Mouse (Mus musculus): ENCODE measurements at regions not wholly inside any gene's neighbourhood (a gene's known extent, or its start where the extent isn't known, plus 50 kb on each side); places are given as distances from the start of the nearest gene placed in this dataset.
A peak's percentile ranks its signal among the peaks of the same experiment; 100 is the strongest.

DNA sequence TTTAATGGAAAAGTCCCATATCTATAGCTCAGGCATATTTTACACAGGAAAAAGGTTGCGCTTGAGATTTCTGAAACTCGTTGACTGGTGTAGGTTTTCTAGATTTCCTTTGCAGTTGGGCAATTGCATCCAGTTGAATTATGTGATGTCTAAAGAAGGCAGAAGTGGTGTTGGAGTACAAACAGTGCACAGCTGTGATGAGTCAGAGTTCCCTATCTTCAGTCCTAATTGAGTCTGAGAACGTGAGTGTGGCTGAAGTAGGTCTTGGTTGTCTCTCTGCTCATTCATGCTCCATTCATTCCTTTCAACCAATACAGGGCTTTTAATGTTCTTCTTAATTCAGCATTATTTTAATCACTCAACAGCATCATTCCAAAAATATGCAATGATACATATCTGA, 142.9 kb upstream of the Dpyd start:
- no peak for DNase-seq (ENCODE audit: low spot score in 2 of 2)

DNA sequence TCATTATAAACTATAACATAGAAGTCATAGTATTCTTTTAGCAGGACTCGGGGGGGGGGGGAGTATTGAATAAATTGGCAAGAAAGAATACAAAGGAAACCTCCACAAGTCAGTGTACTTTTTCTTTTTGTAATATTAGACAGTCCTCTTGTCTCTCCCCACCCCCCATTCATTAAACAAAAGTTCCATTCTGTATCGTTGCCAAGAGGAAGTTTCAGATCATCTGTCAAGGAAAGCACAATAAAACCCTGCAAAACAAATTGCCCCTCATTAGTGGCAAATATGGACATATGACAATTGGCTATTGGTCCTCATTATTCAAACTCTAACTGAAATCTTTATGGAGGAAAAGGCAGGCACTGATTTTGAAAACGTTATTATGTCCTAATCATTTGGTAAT, 140.2 kb upstream of the Dpyd start:
- no peak for DNase-seq (ENCODE audit: low spot score in 2 of 2)

DNA sequence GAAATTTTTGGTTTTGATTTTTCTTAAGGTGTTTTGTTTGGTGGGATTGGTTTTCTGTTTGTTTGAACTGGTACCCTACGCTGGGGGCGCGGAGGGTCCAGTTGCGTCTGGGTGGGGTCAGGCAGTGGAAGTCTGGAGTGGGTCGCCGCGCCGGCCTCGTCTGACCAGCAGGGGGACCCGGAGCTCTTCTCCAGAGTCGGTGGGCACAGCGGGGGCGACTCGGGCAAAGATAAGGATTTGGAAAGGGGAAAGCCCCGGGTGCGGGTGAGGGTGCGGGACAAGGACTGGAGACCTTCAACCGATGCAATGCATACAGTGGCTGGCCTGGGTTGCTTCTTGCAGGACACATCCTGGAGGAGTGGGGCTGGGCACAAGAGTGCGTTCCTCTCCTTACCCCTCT, 136.2 kb upstream of the Dpyd start:
- DNase-seq (ENCODE audit: low spot score in 2 of 2): peak in 1 of 2 experiments; percentile 21

DNA sequence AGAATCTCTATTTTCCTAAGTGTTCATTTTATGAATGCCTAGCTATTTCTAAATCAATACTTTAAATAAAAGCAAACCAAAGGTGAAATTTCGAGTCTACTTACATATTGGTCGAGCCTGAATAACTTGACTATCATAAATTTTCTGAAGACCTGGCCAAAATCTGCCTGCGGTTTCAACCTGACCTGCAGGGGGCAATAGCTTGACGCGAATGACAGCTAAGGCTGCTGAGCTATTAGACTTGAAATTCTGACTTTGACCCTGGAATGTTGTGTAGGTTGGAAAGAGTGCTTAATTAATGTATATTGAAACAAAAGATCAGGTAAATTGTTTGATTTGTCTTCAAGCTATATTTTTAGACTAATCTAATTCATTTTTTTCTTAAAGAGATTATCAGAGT, 133.4 kb upstream of the Dpyd start:
- peak in 1 of 2 experiments; percentile 57 for DNase-seq (ENCODE audit: low spot score in 2 of 2)

DNA sequence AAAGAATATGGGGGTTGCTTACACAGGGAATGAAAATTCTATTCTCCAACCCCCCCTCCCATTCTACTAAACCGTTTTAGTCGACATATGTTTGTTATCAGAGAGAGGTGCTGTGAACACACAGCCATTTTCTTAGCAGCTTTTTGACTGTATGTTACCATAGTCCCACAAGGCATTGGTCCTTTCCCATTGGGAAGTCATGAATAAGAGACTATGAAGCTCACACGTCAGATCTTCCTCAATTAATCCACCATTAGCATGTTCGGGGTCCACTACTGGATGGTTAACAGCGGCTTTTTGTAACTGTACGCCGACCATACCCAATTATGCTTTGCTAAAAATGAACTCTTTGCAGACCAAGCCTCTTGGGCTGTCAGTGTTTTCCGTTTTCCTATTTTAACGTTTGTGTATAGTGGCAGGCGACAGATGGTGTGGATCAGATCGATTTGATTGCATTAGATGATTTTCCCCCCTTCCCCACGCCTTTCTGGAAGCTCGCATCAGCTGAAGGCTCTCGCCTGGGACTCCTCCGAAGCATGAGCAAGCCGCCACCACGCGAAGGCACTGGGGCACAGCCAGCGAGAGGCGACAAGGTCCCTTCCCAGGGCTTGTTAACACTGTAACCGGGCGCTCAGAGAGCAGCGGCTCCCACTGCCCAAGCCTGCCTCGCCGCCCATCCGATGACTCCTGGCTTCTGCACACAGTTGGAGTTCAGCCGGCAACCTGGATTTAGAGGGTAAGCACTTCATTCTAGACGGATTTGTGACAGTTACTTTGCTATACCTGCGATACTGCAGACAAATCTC, 131.9 kb upstream of the Dpyd start:
- DNase-seq (ENCODE audit: low spot score in 2 of 2): peak in 1 of 2 experiments; percentile 43

DNA sequence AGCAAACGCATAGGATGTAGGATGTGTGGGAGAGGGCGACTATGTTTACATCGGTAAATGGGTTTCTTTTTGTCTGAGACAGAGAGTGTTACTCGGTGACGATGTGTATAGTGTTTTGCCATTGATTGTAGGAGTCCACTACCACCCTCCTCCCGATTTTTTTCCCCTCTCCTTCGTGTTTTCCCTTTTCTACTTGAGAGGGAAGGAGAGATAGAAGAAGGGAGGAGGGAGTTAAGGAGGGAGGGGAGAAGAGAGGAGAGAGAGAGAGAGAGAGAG, 131.4 kb upstream of the Dpyd start:
- DNase-seq (ENCODE audit: low spot score in 2 of 2): no peak

DNA sequence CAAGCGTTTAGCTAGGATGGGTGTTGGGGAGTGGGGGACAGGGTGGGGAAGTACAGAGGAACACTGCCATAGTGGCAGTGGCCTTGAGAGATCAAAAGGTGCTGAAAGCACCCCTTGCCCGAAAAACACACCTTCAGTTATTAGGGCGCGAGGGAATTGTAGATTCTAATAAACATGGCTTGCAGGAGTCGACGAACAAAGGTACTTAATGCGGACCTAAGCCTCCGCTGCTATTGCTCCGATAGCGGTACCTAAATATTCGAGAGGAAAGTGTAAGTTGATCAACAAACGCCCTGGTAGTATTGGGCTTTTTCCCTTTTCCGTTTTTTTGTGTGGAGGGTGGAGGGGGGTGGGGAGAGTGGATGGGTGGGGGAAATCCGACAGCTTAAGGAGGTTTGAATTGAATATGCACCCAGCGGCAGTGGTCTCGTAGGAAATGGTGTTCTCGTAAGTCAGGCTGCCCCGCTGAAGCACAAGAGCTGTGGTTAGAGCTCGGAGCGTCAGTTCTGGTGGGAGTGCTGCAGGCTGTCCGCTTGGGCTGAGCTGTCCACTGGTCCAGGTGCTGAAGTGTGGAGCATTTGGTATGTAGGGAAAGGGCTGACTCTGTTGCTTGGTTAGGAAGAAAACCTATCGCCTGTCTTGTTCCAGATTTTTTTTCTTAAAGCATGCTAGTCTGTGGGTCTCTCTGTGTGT, 130.8 kb upstream of the Dpyd start:
- DNase-seq (ENCODE audit: low spot score in 2 of 2): peak in 1 of 2 experiments; percentile 63

DNA sequence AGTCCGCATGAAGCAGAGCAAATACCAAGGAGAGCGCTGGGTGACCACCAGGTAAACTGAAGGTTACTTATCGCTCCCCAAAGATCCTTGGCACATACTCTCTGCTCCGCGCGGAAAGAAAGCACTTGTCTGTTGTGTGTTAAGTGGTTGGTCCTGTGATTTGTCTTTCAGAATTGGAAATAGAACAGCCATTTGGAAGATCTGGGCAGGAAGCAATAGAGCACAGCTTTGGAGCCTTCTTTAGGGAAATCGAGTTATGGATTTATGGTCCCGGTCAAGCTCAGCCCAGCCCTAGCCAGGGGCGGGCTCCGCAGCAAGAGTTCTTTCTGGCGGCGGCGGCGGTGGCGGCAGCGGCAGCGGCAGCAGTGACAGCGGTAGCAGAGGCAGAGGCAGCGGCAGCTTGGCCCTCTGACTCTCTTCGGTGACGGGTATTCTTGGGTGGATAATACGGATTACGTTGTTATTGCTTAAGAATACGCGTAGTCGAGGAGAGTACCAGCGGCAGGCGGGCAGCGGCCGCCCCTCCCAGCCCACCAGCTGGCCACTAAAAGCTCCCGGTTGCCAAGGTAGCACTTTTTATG, 128.4 kb upstream of the Dpyd start:
- peak in 1 of 2 experiments; percentile 18 for DNase-seq (ENCODE audit: low spot score in 2 of 2)

DNA sequence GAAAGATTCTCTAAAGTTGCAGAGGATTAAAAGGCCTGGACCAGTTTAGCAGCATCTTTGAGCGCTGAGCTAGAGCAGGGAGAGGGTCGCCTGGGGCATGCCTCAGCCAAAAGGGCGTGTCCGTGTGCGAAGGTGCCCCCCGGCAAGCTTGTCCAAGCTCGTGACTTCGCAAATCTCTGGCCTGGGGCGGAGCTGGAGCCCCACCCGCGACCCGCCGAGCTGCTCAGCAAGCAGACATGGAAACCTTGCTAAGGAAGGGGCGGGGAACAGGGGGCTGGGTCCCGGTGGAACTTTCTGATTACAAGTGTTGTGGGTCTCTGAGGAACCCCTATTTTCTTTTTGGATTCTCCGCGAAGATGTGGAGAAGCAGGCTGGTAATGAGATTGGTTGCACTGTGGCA, 127.6 kb upstream of the Dpyd start:
- DNase-seq (ENCODE audit: low spot score in 2 of 2): peak in 1 of 2 experiments; percentile 24

DNA sequence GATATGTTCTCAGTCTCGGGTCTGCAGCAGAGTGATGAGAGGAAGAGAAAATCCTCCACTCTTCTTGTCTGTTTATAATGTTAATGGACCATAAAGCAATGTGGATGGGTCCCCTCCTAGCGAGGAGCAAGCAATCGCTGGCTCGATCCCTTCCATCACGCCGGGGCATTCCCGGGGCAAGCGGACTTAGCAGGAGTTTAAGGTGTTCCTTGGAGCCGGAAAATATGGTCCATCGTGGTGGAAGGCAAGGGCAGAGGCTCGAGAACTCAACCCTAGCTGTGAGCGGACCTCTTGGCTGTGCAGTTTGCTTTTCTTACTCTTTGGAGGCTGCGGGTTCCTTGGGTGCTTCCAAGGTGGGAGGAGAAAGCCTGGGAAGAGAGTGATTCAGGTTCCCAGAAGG, 127.1 kb upstream of the Dpyd start:
- DNase-seq (ENCODE audit: low spot score in 2 of 2): no peak

DNA sequence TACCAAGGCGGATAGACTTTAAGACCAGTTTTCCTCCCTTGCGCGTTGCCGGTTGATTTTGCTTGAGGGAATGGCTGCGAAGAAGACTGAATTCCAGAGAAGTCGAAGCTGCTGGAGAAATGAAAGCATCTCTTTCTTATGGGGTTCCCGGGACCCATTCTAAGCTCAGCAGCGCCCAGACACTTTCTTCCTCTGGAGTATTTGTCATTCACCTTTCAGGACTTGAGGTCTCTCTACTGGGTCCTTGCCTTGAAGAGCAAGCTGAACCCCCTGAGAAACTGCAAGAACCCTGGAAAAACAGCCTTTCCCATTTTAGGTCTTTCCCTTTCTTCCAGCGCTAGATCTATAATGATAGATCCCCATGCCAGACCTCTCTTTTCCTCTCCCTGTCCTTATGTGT, 126.7 kb upstream of the Dpyd start:
- no peak for DNase-seq (ENCODE audit: low spot score in 2 of 2)

DNA sequence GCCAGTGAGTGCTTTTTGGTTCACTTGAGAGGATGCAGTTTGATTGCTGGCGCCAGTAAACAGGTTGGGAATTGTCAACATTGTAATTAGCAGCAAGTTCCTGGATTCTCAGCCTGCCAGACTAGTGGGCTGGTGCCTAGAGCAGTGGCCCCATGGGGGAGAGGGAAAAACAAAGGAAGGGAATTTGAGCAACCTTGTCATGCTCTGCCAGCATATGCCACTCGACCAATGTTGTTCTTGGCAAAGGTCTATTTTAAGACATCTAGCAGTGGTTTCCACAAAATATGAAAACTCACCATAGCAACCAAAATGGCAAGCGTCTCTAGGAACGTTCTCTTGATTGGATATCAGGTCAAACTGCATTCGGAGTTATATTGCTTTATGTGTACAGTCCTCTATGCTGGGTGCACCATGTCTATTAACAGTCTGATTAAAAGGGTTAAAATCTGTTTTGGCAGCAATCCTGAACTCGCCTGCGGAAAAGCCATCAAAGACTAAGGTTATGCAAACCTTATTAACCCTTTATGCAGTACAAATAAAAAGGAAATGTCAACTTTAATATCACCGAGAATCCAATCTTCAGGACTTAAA, 118.1 kb upstream of the Dpyd start:
- DNase-seq (ENCODE audit: low spot score in 2 of 2): no peak

DNA sequence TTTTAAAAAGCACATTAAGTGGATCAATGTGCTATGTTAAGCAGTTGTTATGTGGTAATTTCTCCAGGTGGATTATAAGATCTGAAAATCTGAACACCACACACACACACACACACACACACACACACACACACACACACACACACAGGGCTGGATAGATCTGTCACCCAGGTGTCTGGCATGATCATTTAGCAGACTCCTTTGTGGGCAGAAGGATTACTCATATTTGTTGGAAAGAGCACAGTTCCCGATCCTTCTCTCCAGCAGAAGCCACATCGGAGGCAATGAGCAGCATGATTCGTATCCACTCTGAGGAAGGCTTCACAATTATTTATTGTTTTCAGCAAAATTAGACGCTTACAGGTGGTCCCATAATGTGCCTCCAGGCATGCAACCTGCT, 116.6 kb upstream of the Dpyd start:
- DNase-seq (ENCODE audit: low spot score in 2 of 2): no peak

DNA sequence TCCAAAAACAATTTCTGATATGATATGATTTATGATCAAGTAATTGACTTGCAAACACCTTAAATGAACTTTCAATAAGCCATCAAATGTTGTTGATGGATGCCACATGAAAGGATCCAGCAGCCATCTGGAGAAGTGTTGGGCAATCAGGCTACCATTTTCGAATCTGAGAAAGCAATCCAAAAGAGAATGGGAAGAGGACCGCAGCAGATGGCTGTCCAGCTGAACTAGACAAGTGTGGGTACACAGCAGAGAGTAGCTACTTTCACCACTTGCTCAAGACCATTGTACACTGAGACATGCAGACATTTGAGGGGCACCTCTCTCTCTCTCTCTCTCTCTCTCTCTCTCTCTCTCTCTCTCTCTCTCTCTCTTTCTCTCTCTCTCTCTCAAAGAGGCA, 102.3 kb upstream of the Dpyd start:
- no peak for DNase-seq (ENCODE audit: low spot score in 2 of 2)

DNA sequence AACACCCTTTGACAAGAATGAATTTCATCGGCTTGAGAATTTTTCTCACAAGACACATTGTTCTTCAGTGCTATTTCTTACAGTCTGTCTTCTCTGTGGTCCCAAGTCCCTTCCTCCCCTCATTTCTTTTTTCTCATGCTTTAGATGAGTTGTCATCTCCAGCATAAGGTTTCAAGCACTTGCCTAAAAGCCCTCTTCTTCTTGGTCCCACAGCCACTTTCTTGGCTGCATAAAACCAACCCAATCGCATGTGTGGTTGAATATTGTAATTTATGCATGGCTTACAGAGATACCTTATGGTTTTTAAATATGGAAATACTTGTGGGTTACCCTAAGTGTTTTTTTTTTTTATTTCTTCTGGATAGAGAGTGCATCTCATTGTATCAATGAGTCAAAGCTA, 96.3 kb upstream of the Dpyd start:
- DNase-seq (ENCODE audit: low spot score in 2 of 2): no peak

DNA sequence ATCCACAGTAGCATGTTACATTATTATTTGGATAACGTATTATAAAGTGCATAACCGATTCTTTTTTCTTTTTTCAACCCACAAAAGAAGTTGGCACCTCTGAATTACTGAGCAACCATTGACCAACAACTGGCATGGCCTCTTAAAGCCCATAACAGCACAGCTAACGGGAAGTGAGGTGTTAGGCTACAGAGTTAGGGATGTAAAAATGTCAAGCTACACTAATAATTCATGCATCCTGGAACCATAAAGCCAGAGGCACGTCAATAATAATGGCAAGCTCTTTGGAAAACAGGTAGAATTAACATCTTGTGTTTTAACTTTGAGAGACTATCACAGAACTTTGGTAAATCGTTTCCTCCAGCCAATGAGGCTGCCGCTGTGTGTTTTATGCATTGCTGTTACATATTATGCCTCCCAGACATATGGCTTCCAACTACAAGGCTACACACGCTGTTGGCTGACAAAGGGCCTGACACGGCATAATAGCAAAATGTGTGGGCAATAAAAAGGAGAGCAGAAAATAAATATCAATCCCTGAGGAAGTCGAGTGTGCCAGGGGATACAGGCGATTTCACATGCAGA, 89.6 kb upstream of the Dpyd start:
- no peak for DNase-seq (ENCODE audit: low spot score in 2 of 2)

DNA sequence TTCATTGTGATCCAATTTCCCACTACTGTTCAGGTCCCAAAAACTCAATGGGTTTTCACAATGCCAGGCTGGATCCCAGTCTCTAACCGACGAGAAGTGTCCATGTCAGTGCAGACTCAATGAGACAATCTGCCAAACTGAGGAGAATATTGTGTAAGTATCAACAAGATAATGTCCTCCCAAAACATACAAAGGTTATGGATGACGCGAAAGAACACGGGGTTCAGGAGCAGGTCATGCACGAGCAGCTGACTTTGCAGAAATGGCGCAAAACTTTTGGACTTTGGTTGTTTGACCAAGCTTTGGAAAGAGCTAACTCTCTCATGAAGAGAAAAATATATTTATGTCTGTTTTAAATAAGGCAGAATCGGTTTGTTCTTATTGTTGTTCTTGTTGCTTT, 83.9 kb upstream of the Dpyd start:
- DNase-seq (ENCODE audit: low spot score in 2 of 2): no peak

DNA sequence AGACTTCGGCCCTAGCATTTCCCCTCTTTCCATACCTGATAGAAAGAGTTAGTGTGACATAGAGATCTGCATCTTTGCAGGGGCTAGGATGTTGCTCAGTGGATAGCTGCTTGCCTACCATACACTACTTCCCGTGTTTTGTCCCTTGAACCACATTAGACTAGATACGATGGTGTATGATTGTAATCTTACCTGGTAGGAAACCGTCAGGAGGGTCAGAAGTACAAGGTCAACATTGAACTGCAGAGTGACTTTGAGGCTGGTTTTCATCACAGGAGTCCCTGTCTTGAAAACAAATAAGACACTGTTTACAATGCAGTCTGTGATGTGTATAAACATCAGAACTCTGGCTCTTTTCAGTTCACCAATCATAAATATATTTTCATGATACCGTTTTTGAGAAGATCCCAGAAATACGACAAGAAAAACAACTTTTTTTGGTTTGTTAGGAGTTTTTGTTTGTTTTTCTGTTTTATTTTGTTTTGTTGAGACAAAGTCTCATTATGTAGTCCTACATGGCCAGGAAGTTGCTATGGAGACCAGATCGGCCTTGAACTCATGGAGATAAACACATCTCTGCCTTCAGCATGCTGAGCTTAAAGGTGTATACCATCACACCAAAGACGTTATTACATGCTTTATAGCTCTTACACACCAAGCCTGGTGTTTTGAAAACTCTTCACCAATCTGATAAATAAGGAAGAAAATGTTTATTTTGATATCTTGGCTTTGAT, 81.2 kb upstream of the Dpyd start:
- no peak for DNase-seq (ENCODE audit: low spot score in 2 of 2)

DNA sequence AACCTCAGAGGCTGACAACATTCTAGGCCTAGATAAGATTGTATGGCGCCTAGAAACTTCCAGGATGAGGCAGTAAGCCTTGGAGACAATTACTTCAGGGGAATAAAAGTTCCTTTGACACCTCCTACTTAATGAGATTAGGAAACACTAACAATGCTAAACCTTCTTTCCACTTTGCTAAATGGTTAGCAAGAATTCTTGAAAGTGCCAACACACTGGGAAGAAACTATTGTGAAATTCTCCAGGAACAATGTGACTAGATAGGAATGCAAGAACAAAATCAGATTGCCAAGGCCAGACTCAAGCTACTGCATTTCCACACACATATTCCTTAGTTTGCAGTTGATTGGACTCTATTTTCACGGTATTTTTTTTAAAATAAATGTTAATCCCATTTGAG, 76.0 kb upstream of the Dpyd start:
- DNase-seq (ENCODE audit: low spot score in 2 of 2): no peak

DNA sequence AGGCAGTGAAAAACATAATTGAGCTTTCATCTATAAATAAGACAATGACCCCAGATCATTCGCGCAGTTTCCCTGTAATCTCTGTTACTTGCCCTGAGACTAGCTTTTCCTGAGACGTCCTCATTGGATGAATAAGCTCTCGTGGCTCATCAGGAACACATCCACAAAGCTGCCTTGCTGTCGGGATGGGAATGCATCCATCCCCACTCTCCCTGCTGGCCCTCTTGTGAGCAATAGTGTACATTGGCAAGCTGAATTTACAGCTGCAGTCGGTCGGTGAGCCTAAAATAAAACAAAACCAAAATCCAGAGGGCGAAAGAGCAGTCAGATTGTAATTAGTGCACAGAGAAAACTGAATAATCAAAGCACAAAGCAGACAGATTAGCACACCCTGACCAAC, 74.5 kb upstream of the Dpyd start:
- DNase-seq (ENCODE audit: low spot score in 2 of 2): no peak

DNA sequence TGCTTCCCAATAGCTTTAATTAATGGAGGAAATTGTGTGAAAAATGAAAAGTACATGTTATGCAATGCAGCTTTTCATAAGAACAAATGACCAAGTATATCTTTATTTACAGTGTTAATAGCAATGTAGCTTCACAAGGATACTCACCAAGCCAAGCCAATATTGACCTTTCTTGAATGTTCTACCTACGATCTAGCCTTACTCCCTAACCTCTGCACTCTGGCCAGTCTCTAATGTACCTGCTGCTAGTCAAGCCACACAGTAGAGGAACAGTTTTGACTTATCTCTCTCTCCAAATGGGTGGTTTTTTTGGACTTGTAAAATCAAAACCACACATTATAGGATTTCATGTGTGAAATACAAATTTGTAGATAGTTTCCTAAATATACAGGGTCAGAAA, 70.8 kb upstream of the Dpyd start:
- DNase-seq (ENCODE audit: low spot score in 2 of 2): no peak

DNA sequence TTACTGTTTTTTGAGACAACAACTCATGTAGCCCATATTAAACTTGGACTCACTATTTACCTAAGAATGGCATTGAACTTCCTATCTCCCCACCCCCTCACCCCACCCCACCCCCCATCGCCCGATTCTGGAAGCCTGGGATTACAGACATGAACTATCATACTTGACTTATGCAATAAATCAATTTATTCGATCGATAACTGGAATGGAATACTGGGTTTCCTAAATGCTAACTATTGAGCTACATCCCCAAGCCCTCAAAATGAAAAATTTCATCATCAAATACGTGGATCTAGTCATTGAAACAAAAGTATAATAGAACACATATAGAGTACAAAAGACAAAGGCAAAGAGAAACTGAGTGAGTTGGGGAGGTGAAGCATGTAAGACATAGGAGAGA, 70.1 kb upstream of the Dpyd start:
- no peak for DNase-seq (ENCODE audit: low spot score in 2 of 2)
